Mouse (Mus musculus) cortical plate, adult 2 months (tissue): Measurements from ENCODE around the gene Slit3.

ENCODE experiments used
- CTCF ChIP-seq: fragments of 200-500 bp; IDR thresholded peaks from 2 replicates; pipeline ENCODE4 v1.5.1; 2011; ENCODE audit warnings: mild to moderate bottlenecking, control low read depth, low read length; ENCODE audit not compliant: insufficient read depth; ENCODE audit errors: extremely low read depth
- POLR2A ChIP-seq: fragments of 200-500 bp; IDR thresholded peaks from 2 replicates; pipeline ENCODE4 v1.6.1; 2011; ENCODE audit warnings: mild to moderate bottlenecking, low read length, control low read depth; ENCODE audit not compliant: insufficient read depth; ENCODE audit errors: extremely low read depth

GRCm38 (mm10) chr11:35569126-35569916 is 448.3 kb downstream of the Slit3 start:
- TF ChIP-seq CTCF (no peak), POLR2A (no peak)
